Mouse (Mus musculus) liver, embryonic 18 days (tissue): ENCODE data around the gene Frat1. TPM values are rescaled to one million over a fixed set of nuclear protein-coding genes. Genes with fewer than 3 reads are reported as not detected.

Experiments
- polyA plus RNA-seq: library from polyadenylated mRNA; depleted of rRNA; stranded (reverse); fragments of >200 nt; gene quantifications from 2 replicates; pipeline ENCODE4 v1.2.3, GENCODE M21; 2012; rRNA removed

Gene Frat1
- 1.7 and 2.3 TPM in 2 replicates for polyA plus RNA-seq

GRCm38 (mm10) chr19:41829381-41830105 is at the start of gene Frat1:
TSS of gene Frat1 (plus strand) at chr19:41829970.

DNA sequence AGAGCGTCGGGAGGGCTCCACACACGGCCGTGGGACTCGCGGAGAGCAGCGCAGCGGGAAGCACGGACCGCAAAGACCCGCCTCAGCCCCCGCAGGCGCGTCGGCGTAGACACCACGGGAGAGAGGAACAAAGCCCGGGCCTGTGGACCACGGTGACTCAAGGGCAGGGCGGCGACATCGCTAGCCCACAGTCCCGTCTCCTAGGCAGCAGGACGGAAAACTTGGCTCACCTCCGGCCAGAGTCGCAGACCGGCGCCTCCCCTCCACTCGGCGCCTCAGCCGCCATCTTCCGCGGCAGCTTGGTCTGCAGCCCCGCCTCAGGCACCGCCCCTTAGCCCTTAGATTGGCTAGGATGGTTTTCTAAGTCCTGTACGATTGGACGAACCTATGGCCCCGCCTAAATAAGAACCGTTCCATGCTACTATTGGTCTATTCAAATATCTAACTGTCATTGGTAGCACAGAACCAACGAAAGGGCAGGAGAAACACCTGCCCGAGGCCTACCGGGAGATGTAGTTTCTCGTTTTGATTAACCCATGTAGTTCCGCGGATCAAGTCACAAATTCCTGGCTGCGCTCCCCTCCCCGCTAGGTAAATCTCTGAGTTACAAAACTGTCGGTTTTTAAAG is 27.9 kb upstream of the Frat1 start, which contains the start of gene Arhgap19:
Arhgap19 (minus strand) TSS at position 306 of the 628 bp plus-strand sequence.

DNA sequence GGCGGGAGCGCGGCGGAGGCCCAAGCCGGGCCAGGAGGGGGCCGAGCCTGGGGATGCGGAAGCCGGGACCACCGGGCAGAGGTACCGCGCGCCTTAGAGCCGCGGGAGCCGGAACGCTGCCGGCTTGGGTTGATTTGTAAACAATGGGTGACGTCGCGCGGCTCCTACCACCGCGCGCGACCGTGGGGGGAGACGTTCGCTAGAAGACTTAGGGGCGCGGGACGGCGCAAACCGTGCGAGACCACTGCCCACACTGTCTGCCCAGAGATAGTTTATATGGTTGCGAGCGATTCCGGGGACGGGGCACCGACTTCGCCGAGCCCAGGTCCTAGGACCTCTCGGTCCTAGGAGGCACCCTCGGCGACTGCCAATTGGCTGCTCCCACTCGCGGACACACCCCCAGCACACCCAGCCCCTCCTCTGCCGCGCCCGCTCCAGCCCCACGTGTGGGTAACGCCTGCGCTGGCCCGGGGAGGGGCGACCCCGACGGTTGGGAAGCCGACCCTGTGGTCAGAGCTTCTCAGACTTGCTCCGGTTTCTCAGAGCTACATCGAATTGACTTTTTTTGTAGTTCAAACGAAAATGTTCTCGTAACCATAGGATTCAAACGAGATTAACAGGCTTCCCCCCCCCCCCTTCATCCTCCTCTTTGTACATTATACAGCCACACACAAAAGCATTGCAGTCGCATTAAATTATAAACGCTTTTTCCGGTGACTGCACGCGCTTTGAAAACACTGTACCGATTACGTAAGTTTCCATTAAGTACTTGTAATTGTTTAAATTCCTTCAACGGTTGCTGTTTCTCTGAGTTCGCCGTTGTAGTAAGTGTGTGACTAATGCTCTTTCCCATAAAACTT is 18.5 kb downstream of the Frat1 start, which contains the start of gene Frat2:
Frat2 (minus strand) TSS at position 141 of the 860 bp plus-strand sequence.

Other genes starting within 250 kb of the Frat1 start
- 0.77 and 0.99 TPM in 2 replicates for gene Gm340, start 247.6 kb upstream of the Frat1 start, polyA plus RNA-seq
- 0.38 and 0.41 TPM in 2 replicates for gene Slit1, start 86.3 kb upstream of the Frat1 start, polyA plus RNA-seq
- gene Arhgap19, start 27.9 kb upstream of the Frat1 start, polyA plus RNA-seq: 13.7 and 15.6 TPM in 2 replicates
- 3.1 and 4.1 TPM in 2 replicates for gene Frat2, start 18.2 kb downstream of the Frat1 start, polyA plus RNA-seq
- gene Rrp12, start 66.2 kb downstream of the Frat1 start, polyA plus RNA-seq: 3.2 and 3.8 TPM in 2 replicates
- 366 and 408 TPM in 2 replicates for gene Pgam1, start 82.0 kb downstream of the Frat1 start, polyA plus RNA-seq
- gene Exosc1, start 103.5 kb downstream of the Frat1 start, polyA plus RNA-seq: 13.8 and 14.0 TPM in 2 replicates
- gene Zdhhc16, start 103.5 kb downstream of the Frat1 start, polyA plus RNA-seq: 20.9 and 21.9 TPM in 2 replicates
- gene Mms19, start 151.2 kb downstream of the Frat1 start, polyA plus RNA-seq: 18.2 and 22.0 TPM in 2 replicates
- 9.3 TPM in 2 replicates for gene Ubtd1, start 151.8 kb downstream of the Frat1 start, polyA plus RNA-seq
- gene Ankrd2, start 206.0 kb downstream of the Frat1 start, polyA plus RNA-seq: 0.05 and 0.06 TPM in 2 replicates
- 73.2 and 87.5 TPM in 2 replicates for gene Hoga1, start 215.6 kb downstream of the Frat1 start, polyA plus RNA-seq
- 1.8 and 2.4 TPM in 2 replicates for gene 4933411K16Rik, start 222.3 kb downstream of the Frat1 start, polyA plus RNA-seq